In the genomic region with DNA sequence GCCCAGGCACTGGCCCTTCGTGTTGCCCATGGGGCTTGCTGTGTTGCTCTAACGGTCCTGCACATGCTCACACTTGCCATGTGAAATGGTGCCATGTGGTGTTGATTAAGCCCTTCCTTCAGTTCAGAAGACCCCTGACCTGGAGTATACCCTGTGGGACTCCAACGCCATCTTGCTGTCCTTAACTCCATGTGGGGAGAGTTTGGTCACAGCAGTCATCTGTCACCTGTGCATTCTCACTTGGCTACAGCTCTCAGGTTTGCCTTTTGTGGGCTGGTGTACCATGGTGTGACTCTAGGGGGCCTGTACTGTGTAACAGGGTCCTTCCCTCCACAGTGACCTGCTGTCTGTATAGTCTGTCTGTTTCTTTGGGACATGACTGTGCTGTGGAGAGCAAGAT, we compare ENCODE assay signal across 8 mouse cellular contexts.
DNase-seq lines count a peak whose midpoint lies in the region; ATAC-seq lines count a peak whose summit lies in the region.

No protein-coding gene starts in this region.

- H3K27me3 ChIP-seq in embryonic facial prominence, embryonic 12.5 days: no peaks in the 10 kb centered on the region
- no peaks in the 10 kb centered on the region for H3K27me3 ChIP-seq in intestine, embryonic 16.5 days (replicated peaks; ENCODE audit: control insufficient read depth, insufficient read depth, low read length)

- H3K4me3 ChIP-seq in embryonic facial prominence, embryonic 12.5 days: no peak overlapping the region
- H3K4me3 ChIP-seq in intestine, embryonic 16.5 days (ENCODE audit: low read length): no peak overlapping the region

- H3K36me3 ChIP-seq in embryonic facial prominence, embryonic 12.5 days: no peaks in the 10 kb centered on the region
- no peaks in the 10 kb centered on the region for H3K36me3 ChIP-seq in intestine, embryonic 16.5 days (ENCODE audit: control insufficient read depth, insufficient read depth, low read length)

- H3K4me2 ChIP-seq in embryonic facial prominence, embryonic 12.5 days (replicated peaks): peak overlapping the region; percentile 41
- H3K4me2 ChIP-seq in intestine, embryonic 16.5 days (ENCODE audit: low read depth, low read length): no peak overlapping the region

- 14% methylated on average over 3 of the region's 3 CpGs for WGBS in embryonic facial prominence, embryonic 12.5 days
- WGBS in intestine, embryonic 16.5 days: 59% methylated on average over 3 of the region's 3 CpGs

- peak; percentile 20 for DNase-seq in kidney, postnatal 10 days
- no peak for DNase-seq in kidney, adult 9 months
- peak; percentile 32 for DNase-seq in retina, postnatal 1 day
- DNase-seq in ovary, postnatal 10 days (ENCODE audit: low spot score): no peak
- DNase-seq in ovary, postnatal 14 days (ENCODE audit: low spot score): no peak

- peaks cover 84% of the 10 kb centered on the region for H3K4me1 ChIP-seq in embryonic facial prominence, embryonic 12.5 days
- peaks cover 81% of the 10 kb centered on the region for H3K4me1 ChIP-seq in intestine, embryonic 16.5 days (ENCODE audit: control insufficient read depth, insufficient read depth, low read length)

- no peaks in the 10 kb centered on the region for H3K9me3 ChIP-seq in embryonic facial prominence, embryonic 12.5 days
- H3K9me3 ChIP-seq in intestine, embryonic 16.5 days (ENCODE audit: control insufficient read depth, low read length): no peaks in the 10 kb centered on the region

- ATAC-seq in embryonic facial prominence, embryonic 12.5 days (ENCODE audit: insufficient number of reproducible peaks, insufficient read depth, low FRiP score, low TSS enrichment): no peak
- ATAC-seq in intestine, embryonic 16.5 days: no peak
- ATAC-seq in erythroblast, adult 5-6 weeks (replicated peaks; ENCODE audit: low FRiP score, poor library complexity, severe bottlenecking): no peak

- peak overlapping the region; percentile 89 for H3K27ac ChIP-seq in embryonic facial prominence, embryonic 12.5 days
- peak overlapping the region; percentile 87 for H3K27ac ChIP-seq in intestine, embryonic 16.5 days (ENCODE audit: low read length)

- H3K9ac ChIP-seq in embryonic facial prominence, embryonic 12.5 days: no peak overlapping the region
- H3K9ac ChIP-seq in intestine, embryonic 16.5 days (ENCODE audit: low read depth, low read length): peak overlapping the region; percentile 63; the same call in 1 of the 2 replicates

Comparison
In these comparisons a context has a peak if more than half of its experiments do, and no peak if none do; other contexts are left out.
1. DNase-seq: peak in kidney, postnatal 10 days (single experiment) and retina, postnatal 1 day (single experiment); none in kidney, adult 9 months (single experiment), ovary, postnatal 10 days (single experiment) and ovary, postnatal 14 days (single experiment).